Mouse (Mus musculus) cerebellum, adult 8-10 months (tissue): ENCODE measurements around the gene St14.
"Not testable (repeated sequence)": the region's sequence is repeated elsewhere in the genome, so short reads cannot be mapped to it uniquely, and the experiment has no call there.

Source experiments
- DNase-seq: peaks from one replicate; pipeline ENCODE4 v3.0.0; 2022

The St14 gene

DNA sequence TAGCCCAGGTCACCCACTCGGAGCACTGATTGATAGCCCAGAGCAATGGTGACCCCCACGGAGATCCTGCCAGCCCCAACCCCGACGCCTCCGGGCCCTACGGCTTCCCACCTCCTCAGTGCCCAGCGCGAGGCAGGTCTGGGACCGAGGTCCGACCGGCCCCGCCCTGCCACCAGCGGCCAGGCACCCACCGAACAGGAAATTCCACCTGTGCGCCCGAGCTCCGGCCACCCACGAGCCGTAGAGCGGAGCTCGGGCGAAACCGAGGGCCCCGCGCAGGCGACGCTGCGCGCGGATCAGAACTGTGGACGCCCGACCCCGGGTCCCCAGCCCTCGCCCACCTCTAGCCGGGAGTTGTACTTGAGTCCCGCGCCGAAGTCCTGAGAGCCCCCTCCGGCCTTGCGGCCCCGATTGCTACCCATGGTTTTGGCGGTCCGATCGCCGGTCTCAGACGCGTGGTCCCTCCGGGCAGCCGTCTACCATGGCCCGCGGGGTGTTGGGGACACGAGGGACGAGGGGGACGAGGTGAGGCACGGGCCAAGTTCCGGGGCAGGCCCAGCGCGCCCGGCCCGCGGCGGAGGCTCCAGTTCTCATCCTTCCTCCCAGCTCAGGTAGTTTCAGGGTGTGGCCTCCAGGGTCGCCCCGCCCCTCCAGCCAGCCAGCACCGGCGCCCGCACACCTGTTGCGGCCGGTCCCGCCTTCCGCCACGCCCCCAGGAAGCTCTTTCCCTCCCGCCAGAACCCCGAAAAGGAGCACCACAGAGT lies at the start of gene St14:
Gene St14 (minus strand): TSS at position 649 of the 764 bp plus-strand sequence.
- DNase-seq: no peak

- DNase-seq: no peak
Observed at GRCm38 (mm10) chr9:31177692-31178091, 46.0 kb upstream of the St14 start.

- DNase-seq: peak; percentile 78
Observed at GRCm38 (mm10) chr9:31176379-31177130, 44.9 kb upstream of the St14 start.

DNA sequence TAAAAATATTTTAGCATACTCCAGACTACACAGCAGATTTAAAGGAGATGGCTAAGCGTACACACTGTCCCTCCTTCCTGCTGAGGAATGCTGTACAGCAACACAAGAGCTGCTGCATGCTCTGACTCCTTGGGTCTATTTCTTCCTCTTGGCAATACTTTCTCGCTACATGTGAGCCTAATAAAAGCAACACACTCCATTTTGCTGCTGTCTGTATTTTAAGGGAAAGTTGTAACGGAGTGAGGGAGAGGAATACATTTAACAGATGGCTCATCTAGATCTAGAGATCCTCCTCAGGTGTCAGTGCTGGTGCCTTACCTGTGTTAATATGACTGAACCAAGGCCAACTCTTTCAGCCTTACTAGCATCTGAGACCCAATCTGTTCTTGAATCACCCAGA lies 44.3 kb upstream of the St14 start:
- DNase-seq: no peak

DNA sequence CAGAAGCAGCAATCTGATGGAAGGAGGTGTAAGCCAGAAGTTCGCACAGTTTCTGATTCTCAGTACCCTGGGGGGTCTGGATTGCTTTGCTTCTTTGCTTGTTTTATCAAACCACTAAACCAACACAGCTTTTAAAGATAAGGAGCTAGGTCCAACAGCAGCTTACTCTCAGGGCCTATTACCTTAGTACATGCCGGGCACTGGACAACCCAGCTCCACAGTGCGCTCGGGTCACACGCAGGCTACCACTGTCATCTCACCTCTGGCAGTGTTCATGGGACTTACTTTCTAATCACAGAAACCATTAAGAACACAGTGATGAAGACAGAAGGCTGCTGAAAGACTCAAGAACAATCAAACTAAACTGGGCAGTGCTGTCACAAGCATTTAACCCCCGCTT lies 43.7 kb upstream of the St14 start:
- no peak for DNase-seq

DNA sequence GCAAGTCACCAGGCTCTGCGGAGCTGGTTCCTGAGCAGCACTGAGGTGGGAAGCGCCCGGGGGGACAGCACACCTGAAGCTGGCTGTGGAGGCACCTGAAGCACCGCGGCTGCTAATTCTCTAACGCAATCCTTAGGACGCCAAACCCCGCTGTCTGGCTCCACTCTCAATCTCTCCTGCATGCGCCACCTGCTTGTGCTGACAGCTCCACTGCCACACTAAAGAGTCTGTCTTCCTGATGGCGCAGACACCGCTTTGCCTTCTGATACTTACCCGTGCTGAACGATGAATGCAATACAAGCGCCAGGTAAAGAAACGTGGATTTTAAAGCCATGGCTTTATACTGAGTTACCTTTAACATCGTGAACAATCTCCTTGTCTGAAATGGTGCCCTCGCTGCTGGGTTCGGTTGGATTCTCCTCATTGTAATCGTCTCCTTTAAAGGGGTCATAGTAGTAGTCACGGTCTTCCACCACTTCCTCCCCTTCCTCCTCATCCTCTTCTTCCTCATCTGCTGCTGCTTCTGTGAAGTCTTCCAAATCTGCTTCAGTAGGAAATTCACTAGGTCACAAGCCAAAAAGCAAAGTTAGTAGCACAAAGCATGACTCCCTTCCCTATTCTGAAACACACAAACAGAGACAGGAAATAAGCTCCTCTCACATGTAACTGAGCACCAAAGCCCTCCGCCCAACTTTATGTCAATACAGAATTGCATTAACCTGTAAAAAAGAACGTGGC lies 36.9 kb upstream of the St14 start:
- DNase-seq: no peak

DNA sequence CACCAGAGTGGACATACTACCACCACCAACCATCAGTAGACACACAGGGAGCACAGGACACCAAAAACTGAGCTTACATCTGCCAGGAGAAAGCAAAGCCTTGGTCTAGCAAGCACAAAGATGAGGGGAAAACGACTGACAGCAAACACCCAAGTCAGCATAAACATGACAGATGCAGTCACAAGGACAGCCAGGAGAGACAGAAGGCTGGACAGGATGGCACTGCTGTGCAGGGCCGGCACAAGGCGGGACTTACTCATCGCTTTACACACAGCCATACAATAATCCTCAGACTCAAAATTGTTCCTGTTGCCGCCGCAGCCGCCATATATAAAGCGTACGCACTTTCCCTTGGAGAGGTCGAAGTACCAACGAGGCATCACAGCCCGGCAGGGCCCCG lies 35.7 kb upstream of the St14 start:
- DNase-seq: no peak

- not testable (repeated sequence) for DNase-seq
Observed at GRCm38 (mm10) chr9:31165505-31165904, 33.9 kb upstream of the St14 start.

DNA sequence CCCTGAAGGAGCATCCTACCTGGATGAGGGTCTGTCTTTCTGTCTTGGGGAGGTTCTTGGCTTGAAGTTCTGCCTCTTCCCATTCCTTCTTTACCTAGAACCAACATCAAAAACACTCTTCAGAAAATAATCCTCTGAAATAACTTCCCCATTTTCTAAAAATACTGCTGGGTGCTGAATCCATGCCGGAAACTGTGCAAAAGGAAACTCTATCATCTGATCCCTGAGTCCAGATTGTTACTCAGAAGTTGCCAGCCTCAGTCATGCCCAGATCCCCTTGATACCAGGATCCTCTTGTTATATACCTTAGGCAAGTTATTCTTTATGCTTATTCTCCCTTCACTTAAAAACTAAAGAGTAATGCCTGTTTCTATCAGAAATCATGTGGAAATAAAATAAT lies 31.7 kb upstream of the St14 start:
- no peak for DNase-seq

- DNase-seq: no peak
Observed at GRCm38 (mm10) chr9:31162911-31163310, 31.3 kb upstream of the St14 start.

GRCm38 (mm10) chr9:31159910-31160309 lies 28.3 kb upstream of the St14 start:
- DNase-seq: no peak

- no peak for DNase-seq
Observed at GRCm38 (mm10) chr9:31156594-31156993, 24.9 kb upstream of the St14 start.

DNA sequence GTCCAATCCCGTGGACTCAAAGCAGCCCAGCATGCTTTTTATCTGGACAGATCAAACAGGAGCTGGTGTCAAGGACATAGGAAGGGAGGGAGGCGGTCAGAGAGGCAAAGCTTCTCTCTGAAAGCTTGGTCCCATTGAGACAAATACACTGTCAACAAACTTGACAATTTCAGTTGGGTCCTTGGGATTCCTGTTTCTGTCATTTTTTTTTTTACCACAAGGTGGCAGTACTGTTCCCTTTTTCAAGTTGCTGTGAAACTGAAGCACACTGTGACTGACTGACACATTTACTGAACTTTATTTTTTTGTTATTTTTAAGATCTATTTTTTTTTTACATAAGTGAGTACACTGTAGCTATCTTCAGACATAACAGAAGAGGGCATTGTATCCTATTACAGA lies 19.4 kb upstream of the St14 start:
- DNase-seq: no peak

GRCm38 (mm10) chr9:31148135-31148534 lies 16.5 kb upstream of the St14 start:
- DNase-seq: no peak

DNA sequence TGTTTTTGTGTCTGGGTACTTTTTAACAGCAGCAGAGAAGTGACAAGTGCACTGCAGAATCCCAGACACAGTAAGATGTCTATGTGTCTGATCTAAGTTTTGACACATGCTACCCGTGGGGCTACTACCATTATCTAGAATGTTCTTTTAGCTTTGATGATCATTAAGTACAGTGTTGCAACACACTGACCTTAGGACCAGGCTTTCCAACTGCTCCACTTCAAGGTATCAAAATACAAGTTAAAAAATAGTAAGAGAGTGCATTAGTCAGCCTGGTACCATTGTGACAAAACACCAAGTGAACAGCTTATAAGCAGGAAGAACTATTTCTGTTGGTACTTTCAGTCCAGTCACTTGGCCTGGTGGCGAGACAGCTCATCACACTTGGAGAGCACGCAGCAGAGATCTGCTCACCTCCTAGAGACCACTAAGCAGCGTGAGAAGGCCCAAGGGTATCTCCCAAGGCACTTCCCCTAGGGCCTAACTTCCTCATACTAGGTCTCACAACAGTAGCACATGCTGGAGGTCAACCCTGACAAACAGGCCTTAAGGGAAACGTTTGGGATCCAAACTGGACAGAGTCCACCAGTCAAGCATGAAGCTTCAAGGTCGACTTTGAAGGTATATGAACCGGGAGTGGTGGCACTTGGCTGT lies 13.7 kb upstream of the St14 start:
- DNase-seq: no peak

DNA sequence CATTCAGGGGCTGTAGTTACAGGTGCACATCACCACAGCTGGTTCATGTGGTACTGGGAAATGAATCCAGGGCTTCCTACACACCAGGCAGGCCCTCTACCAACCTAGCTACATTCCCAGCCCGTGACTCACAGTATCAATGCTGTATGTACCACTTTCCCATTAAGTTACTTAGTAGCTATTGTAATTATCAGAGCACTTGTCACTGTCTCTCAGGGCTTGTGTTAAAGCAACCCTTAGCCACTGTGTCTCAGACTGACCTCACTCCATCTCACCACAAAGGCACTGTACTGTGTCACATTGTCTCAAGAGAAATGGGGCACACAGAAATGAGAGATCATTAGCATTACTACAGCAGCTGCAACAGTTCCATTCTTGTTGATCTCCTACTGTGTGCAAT lies 11.3 kb upstream of the St14 start:
- DNase-seq: no peak

DNA sequence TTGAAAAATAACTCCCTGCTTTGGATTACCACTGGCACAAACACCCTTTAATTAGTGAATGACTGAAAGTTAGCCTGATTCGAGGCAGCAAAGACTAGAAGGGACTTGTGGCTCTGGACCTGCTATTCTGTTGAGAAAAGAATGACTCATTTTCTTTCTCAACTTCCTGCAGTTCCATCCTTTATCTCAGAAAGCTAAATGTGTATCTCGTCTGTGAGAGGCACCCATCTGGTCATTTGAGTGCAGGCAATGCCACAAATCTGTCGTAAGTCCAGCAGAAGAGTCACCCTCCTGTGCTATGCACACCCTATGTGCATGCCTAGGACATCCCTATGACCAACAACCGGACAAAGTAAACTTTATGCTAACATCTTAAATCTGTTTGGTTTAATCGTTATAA lies 1.5 kb upstream of the St14 start:
- no peak for DNase-seq

- no peak for DNase-seq
Observed at GRCm38 (mm10) chr9:31130357-31131204, 1.1 kb downstream of the St14 start.

- DNase-seq: no peak
Observed at GRCm38 (mm10) chr9:31129956-31130355, 1.7 kb downstream of the St14 start.

DNA sequence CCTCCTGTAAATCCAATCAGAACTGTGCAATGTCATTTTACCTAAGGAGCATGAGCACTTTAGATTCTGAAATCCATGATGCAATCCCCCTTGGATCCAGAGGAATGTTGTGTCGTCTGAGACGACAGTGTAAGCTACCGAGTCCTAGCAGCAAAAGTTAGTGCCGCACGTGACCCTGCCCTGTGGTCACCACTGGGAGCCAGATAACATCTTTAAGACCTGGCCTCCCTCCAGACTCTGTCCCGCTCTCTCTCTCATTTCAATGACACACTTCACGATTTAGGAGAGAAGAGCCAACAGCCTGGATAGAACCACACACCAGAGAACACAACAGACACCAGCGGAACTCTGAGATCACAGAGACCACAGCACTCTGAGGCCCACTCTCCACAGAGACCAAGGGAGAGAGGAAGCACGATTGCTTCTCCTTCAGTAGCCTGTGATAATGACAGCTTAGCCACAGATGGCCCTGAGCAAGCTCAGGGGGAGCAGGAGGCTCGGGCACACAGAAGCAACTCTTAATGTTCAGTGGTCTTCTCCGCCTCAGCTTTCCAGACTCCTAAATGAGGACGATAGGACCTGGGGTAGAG lies 3.7 kb downstream of the St14 start:
- DNase-seq: no peak

GRCm38 (mm10) chr9:31126079-31126478 lies 5.6 kb downstream of the St14 start:
- no peak for DNase-seq
